11 mouse cellular contexts compared by ENCODE assay signal in the genomic region with DNA sequence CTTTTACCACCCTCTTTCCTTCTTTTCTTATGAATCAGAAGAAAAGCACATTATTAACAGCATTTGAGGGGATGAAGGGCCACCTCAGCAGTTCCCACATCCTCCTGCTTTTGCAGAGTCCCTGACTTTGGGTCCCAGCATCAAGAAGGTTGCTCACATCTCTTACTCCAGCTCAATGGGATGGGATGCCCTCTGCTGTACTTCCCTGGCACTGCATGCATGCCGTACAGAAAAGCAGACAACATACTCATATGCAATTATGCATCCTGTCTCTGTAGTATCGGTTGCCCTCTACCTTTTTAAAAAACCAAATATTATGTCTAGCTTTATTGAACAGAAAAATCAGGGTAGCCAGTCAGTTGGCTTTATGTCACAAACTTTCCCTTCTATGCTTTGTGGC. TPM values are rescaled to one million over a fixed set of nuclear protein-coding genes. Genes with fewer than 3 reads are reported as not detected.
A peak's percentile ranks its signal among the peaks of the same experiment; 100 is the strongest.
DNase-seq lines count a peak whose midpoint lies in the region; ATAC-seq and TF ChIP-seq lines count a peak whose summit lies in the region.
"Had no signal": no experiment of that assay in that cellular context is flagged by ENCODE, and none has a peak within 500 bp of the region (broad histone marks: within the 10 kb centered on the region; RNA-seq: fewer than 3 reads in every experiment).

No protein-coding gene starts in this region.

- H3K27ac ChIP-seq in kidney, postnatal 0 days = no peak overlapping the region
- H3K27ac ChIP-seq in kidney, embryonic 15.5 days = no peak overlapping the region
- H3K27ac ChIP-seq in embryonic fibroblast, embryonic 13.5 days (ENCODE audit: insufficient read depth, low read length) = no peak overlapping the region
- H3K27ac ChIP-seq in forebrain, embryonic 14.5 days (ENCODE audit: low read depth, low read length) = no peak overlapping the region
- H3K27ac ChIP-seq: heart, embryonic 10.5 days; limb, embryonic 12.5 days had no signal

- TF ChIP-seq CTCF in kidney, postnatal 0 days (IDR thresholded peaks at IDR 0.05; ENCODE audit: low read depth) = peak; percentile 57
- peak; percentile 60; the same call in 1 of the 2 replicates for TF ChIP-seq CTCF in embryonic fibroblast, embryonic 13.5 days (IDR thresholded peaks at IDR 0.05; ENCODE audit: borderline replicate concordance, insufficient read depth, low read length)

- no peaks in the 10 kb centered on the region for H3K9me3 ChIP-seq in kidney, postnatal 0 days (replicated peaks; ENCODE audit: low read length)
- no peaks in the 10 kb centered on the region for H3K9me3 ChIP-seq in kidney, embryonic 15.5 days (replicated peaks)
- no peaks in the 10 kb centered on the region for H3K9me3 ChIP-seq in forebrain, embryonic 14.5 days (replicated peaks; ENCODE audit: control insufficient read depth, low read length)
- H3K9me3 ChIP-seq: heart, embryonic 10.5 days; limb, embryonic 12.5 days had no signal

- H3K4me1 ChIP-seq in kidney, postnatal 0 days (replicated peaks; ENCODE audit: insufficient read depth, low read length) = no peaks in the 10 kb centered on the region
- H3K4me1 ChIP-seq in kidney, embryonic 15.5 days = no peaks in the 10 kb centered on the region
- no peaks in the 10 kb centered on the region for H3K4me1 ChIP-seq in embryonic fibroblast, embryonic 13.5 days (ENCODE audit: control insufficient read depth, insufficient read depth, low read length)
- H3K4me1 ChIP-seq in forebrain, embryonic 14.5 days (ENCODE audit: control insufficient read depth, insufficient read depth, low read length) = no peaks in the 10 kb centered on the region
- H3K4me1 ChIP-seq: heart, embryonic 10.5 days; limb, embryonic 12.5 days had no signal

- no peak overlapping the region for H3K4me2 ChIP-seq in kidney, postnatal 0 days (ENCODE audit: low read length)
- H3K4me2 ChIP-seq in kidney, embryonic 15.5 days = no peak overlapping the region
- no peak overlapping the region for H3K4me2 ChIP-seq in forebrain, embryonic 14.5 days (ENCODE audit: low read length)
- H3K4me2 ChIP-seq: limb, embryonic 12.5 days had no signal

- no peaks in the 10 kb centered on the region for H3K36me3 ChIP-seq in kidney, postnatal 0 days (ENCODE audit: insufficient read depth, low read length)
- H3K36me3 ChIP-seq in kidney, embryonic 15.5 days = no peaks in the 10 kb centered on the region
- no peaks in the 10 kb centered on the region for H3K36me3 ChIP-seq in forebrain, embryonic 14.5 days (ENCODE audit: control insufficient read depth, insufficient read depth, low read length)
- H3K36me3 ChIP-seq: heart, embryonic 10.5 days; limb, embryonic 12.5 days had no signal

- no peak for TF ChIP-seq POLR2A in embryonic fibroblast, embryonic 13.5 days (IDR thresholded peaks at IDR 0.05; ENCODE audit: low read depth, low read length)

- DNase-seq in cerebellum, adult 18-20 months = peak; percentile 13 to 19
- no peak for DNase-seq in cerebellum, adult 8-10 months
- no peak for DNase-seq in kidney, postnatal 0 days (ENCODE audit: low spot score)
- peak; percentile 72 for DNase-seq in ES-CJ7 (ENCODE audit: low read depth, low spot score)
- no peak for DNase-seq in gastrocnemius, adult 8-10 months (ENCODE audit: low spot score in 2 of 2)
- DNase-seq in forebrain, embryonic 14.5 days (ENCODE audit: low spot score) = no peak

- ATAC-seq in kidney, postnatal 0 days (replicated peaks; ENCODE audit: low FRiP score, low read depth) = no peak
- no peak for ATAC-seq in kidney, embryonic 15.5 days (replicated peaks; ENCODE audit: low FRiP score)
- ATAC-seq in forebrain, embryonic 14.5 days = no peak

- no peak overlapping the region for H3K9ac ChIP-seq in kidney, postnatal 0 days (ENCODE audit: low read depth, low read length)
- no peak overlapping the region for H3K9ac ChIP-seq in kidney, embryonic 15.5 days
- no peak overlapping the region for H3K9ac ChIP-seq in forebrain, embryonic 14.5 days (ENCODE audit: low read length)
- H3K9ac ChIP-seq: limb, embryonic 12.5 days had no signal

- H3K4me3 ChIP-seq in kidney, postnatal 0 days (replicated peaks; ENCODE audit: low read depth, low read length) = no peak overlapping the region
- H3K4me3 ChIP-seq in kidney, embryonic 15.5 days (replicated peaks) = no peak overlapping the region
- no peak overlapping the region for H3K4me3 ChIP-seq in embryonic fibroblast, embryonic 13.5 days (ENCODE audit: insufficient read depth, low read length)
- no peak overlapping the region for H3K4me3 ChIP-seq in forebrain, embryonic 14.5 days (ENCODE audit: low read depth, low read length)
- H3K4me3 ChIP-seq: erythroblast, embryonic 14.5 days; heart, embryonic 10.5 days; limb, embryonic 12.5 days had no signal

- H3K27me3 ChIP-seq in kidney, postnatal 0 days (ENCODE audit: insufficient read depth, low read length) = no peaks in the 10 kb centered on the region
- H3K27me3 ChIP-seq in kidney, embryonic 15.5 days = no peaks in the 10 kb centered on the region
- no peaks in the 10 kb centered on the region for H3K27me3 ChIP-seq in forebrain, embryonic 14.5 days (replicated peaks; ENCODE audit: control insufficient read depth, insufficient read depth, low read length)
- H3K27me3 ChIP-seq: limb, embryonic 12.5 days had no signal

- WGBS in kidney, postnatal 0 days = 66% methylated on average over 2 of the region's 2 CpGs
- WGBS in kidney, embryonic 15.5 days = 79% methylated on average over 2 of the region's 2 CpGs
- WGBS in forebrain, embryonic 14.5 days = 59% methylated on average over 2 of the region's 2 CpGs

RNA-seq across cellular contexts. Expression of gene Magi2, which starts 37.8 kb away (rescaled TPM):
- polyA plus RNA-seq in kidney, postnatal 0 days (2015; fragmentation: Nextera tagmentation; extraction: Ambion mirVana) = 14.5 and 15.9 TPM in 2 replicates
- 18.6 and 18.7 TPM in 2 replicates for polyA plus RNA-seq in kidney, embryonic 15.5 days (2015; fragmentation: Nextera tagmentation; extraction: Ambion mirVana)
- 3.9 and 4.6 TPM in 2 replicates for polyA plus RNA-seq in embryonic fibroblast, embryonic 13.5 days (2011; ENCODE audit: insufficient read length, low read depth, missing spikeins)
- total RNA-seq in gastrocnemius, adult 8-10 months (2022) = 1 to 10 TPM in 1 of 4 experiments, under 1 TPM in 3; 0.70 to 1.4 (median 0.88) TPM
- 8.4 and 13.5 TPM in 2 replicates for polyA plus RNA-seq in forebrain, embryonic 14.5 days (2014; fragmentation: Nextera tagmentation; extraction: Ambion mirVana)
- polyA plus RNA-seq: erythroblast, embryonic 14.5 days had no signal

Comparison
In these comparisons a context has a peak if more than half of its experiments do, and no peak if none do; other contexts are left out.
1. DNase-seq: peak in cerebellum, adult 18-20 months (2 of 2) and ES-CJ7 (single experiment); none in cerebellum, adult 8-10 months (single experiment), kidney, postnatal 0 days (single experiment), gastrocnemius, adult 8-10 months (0 of 2) and forebrain, embryonic 14.5 days (single experiment).